Mouse (Mus musculus) CH12.LX (cell line): Measurements from ENCODE around the gene Nfic. TPM values are rescaled to one million over a fixed set of nuclear protein-coding genes. Genes with fewer than 3 reads are reported as not detected.

Experiments used
- DNase-seq: peaks from one replicate; pipeline ENCODE4 v3.0.0-alpha.2; 2013; ENCODE audit errors: extremely low read depth
- H3K27ac ChIP-seq: 2 replicates; pipeline ENCODE4 v1.5.1; 2012; ENCODE audit warnings: low read depth, mild to moderate bottlenecking, control low read depth, moderate library complexity; ENCODE audit not compliant: insufficient read depth
- H3K27me3 ChIP-seq: replicated peaks from 2 replicates; pipeline ENCODE3; 2012; ENCODE audit warnings: inconsistent platforms
- H3K36me3 ChIP-seq, 2 experiments: replicated peaks in 1 of 2; 2 replicates each; pipeline versions ENCODE3 to v1.6.1; 2012; ENCODE audit warnings: inconsistent platforms in 1 of 2, low read length in 1 of 2, mild to moderate bottlenecking in 1 of 2, mixed read lengths in 1 of 2, moderate library complexity in 1 of 2; ENCODE audit not compliant: control insufficient read depth in 1 of 2, insufficient read depth in 1 of 2
- H3K4me1 ChIP-seq, 2 experiments: 2 replicates each; pipeline ENCODE4 v1.6.1; 2012; ENCODE audit warnings: inconsistent platforms in 1 of 2, moderate library complexity in 1 of 2; ENCODE audit not compliant: insufficient read depth in 2 of 2, control insufficient read depth in 1 of 2
- H3K4me2 ChIP-seq: 2 replicates; pipeline ENCODE4 v1.6.1; 2012; ENCODE audit warnings: low read depth, mild to moderate bottlenecking, control low read depth; ENCODE audit not compliant: poor library complexity, insufficient read depth, severe bottlenecking
- H3K4me3 ChIP-seq, 3 experiments: fragments of 150-350 bp in 1 of 3; sonication (generic) in 1 of 3; replicated peaks in 1 of 3; 2 replicates each; pipeline versions ENCODE3 to v1.5.1; 2011 to 2012; ENCODE audit warnings: low read depth in 2 of 3, low read length in 2 of 3, mild to moderate bottlenecking in 2 of 3, moderate library complexity in 2 of 3, control low read depth in 1 of 3, improper control_type of control experiment in 1 of 3, inconsistent platforms in 1 of 3, mixed read lengths in 1 of 3; ENCODE audit not compliant: poor library complexity in 1 of 3
- H3K79me2 ChIP-seq: replicated peaks from 2 replicates; pipeline ENCODE4 v1.6.1; 2012; ENCODE audit warnings: mild to moderate bottlenecking, moderate library complexity; ENCODE audit not compliant: control insufficient read depth, poor library complexity, insufficient read depth, severe bottlenecking; ENCODE audit errors: extremely low read depth
- H3K9ac ChIP-seq: 2 replicates; pipeline ENCODE4 v1.6.1; 2012; ENCODE audit warnings: low read depth, mild to moderate bottlenecking, control low read depth, moderate library complexity; ENCODE audit not compliant: insufficient read depth
- H3K9me3 ChIP-seq: replicated peaks from 2 replicates; pipeline ENCODE3; 2012; ENCODE audit warnings: low read length, inconsistent platforms, mixed read lengths
- BHLHE40 ChIP-seq: IDR thresholded peaks from 2 replicates; pipeline ENCODE4 v1.6.1; 2011; ENCODE audit warnings: mild to moderate bottlenecking, low read depth, low read length, improper control_type of control experiment
- CTCF ChIP-seq, 2 experiments: IDR thresholded peaks in 1 of 2; conservative IDR thresholded peaks in 1 of 2; 2 replicates each; pipeline ENCODE4 v1.5.1; 2011 to 2012; ENCODE audit warnings: low read depth in 2 of 2, low read length in 2 of 2, improper control_type of control experiment in 1 of 2, inconsistent platforms in 1 of 2, mild to moderate bottlenecking in 1 of 2, moderate library complexity in 1 of 2
- E2F4 ChIP-seq: IDR thresholded peaks from 2 replicates; pipeline ENCODE4 v1.6.1; 2011; ENCODE audit warnings: low read depth, low read length, improper control_type of control experiment; ENCODE audit not compliant: insufficient replicate concordance
- HCFC1 ChIP-seq: IDR thresholded peaks from 2 replicates; pipeline ENCODE4 v1.6.1; 2012; ENCODE audit warnings: low read depth, mild to moderate bottlenecking, inconsistent platforms, low read length, improper control_type of control experiment
- JUND ChIP-seq: conservative IDR thresholded peaks from 2 replicates; pipeline ENCODE4 v1.6.1; 2011; ENCODE audit warnings: low read depth, low read length, improper control_type of control experiment
- MAX ChIP-seq: IDR thresholded peaks from 2 replicates; pipeline ENCODE4 v1.6.1; 2011; ENCODE audit warnings: low read length, improper control_type of control experiment
- MEF2A ChIP-seq: IDR thresholded peaks from 2 replicates; pipeline ENCODE4 v1.6.1; 2014; ENCODE audit warnings: low read depth, mild to moderate bottlenecking, inconsistent platforms, low read length, improper control_type of control experiment, borderline replicate concordance
- MXI1 ChIP-seq: IDR thresholded peaks from 2 replicates; pipeline ENCODE4 v1.6.1; 2011; ENCODE audit warnings: mild to moderate bottlenecking, low read depth, low read length, improper control_type of control experiment
- NELFE ChIP-seq: IDR thresholded peaks from 2 replicates; pipeline ENCODE4 v1.6.1; 2011; ENCODE audit warnings: low read depth, low read length, improper control_type of control experiment
- NRF1 ChIP-seq: IDR thresholded peaks from 2 replicates; pipeline ENCODE4 v1.6.1; 2014; ENCODE audit warnings: low read depth, mild to moderate bottlenecking, inconsistent platforms, low read length, improper control_type of control experiment, moderate library complexity
- POLR2A ChIP-seq: IDR thresholded peaks from 2 replicates; pipeline ENCODE4 v1.6.1; 2011; ENCODE audit warnings: low read depth, mild to moderate bottlenecking, improper control_type of control experiment, low read length
- RAD21 ChIP-seq: IDR thresholded peaks from 2 replicates; pipeline ENCODE4 v1.6.1; 2011; ENCODE audit warnings: low read depth, mild to moderate bottlenecking, low read length, improper control_type of control experiment, moderate library complexity
- SMC3 ChIP-seq: IDR thresholded peaks from 2 replicates; pipeline ENCODE4 v1.6.1; 2011; ENCODE audit warnings: low read depth, low read length, improper control_type of control experiment
- TCF12 ChIP-seq: IDR thresholded peaks from 2 replicates; pipeline ENCODE4 v1.6.1; 2014; ENCODE audit warnings: low read depth, mild to moderate bottlenecking, inconsistent platforms, low read length, improper control_type of control experiment
- UBTF ChIP-seq: IDR thresholded peaks from 2 replicates; pipeline ENCODE4 v1.6.1; 2012; ENCODE audit warnings: low read depth, mild to moderate bottlenecking, inconsistent platforms, low read length, improper control_type of control experiment, moderate library complexity
- ZKSCAN1 ChIP-seq: IDR thresholded peaks from 2 replicates; pipeline ENCODE4 v1.6.1; 2012; ENCODE audit warnings: low read depth, inconsistent platforms, low read length, improper control_type of control experiment, borderline replicate concordance
- ZNF384 ChIP-seq: IDR thresholded peaks from 2 replicates; pipeline ENCODE4 v1.6.1; 2012; ENCODE audit warnings: low read depth, low read length, improper control_type of control experiment, inconsistent platforms
- dilution Hi-C: fragments of 300-500 bp; cut with MboI; formaldehyde crosslinking; loops from 2 replicates; pipeline ENCODE4 v1.14.3; 2020; ENCODE audit warnings: low sequenced_read_pairs; ENCODE audit not compliant: extremely low pct_unique_long_range_greater_than_20kb, extremely low pct_ligation_motif_present
- in situ Hi-C: fragments of 300-500 bp; cut with MboI; formaldehyde crosslinking; loops from 3 replicates; pipeline ENCODE4 v1.14.3; 2019; ENCODE audit warnings: low sequenced_read_pairs, low pct_ligation_motif_present, low pct_unique_long_range_greater_than_20kb, mixed read lengths
- polyA plus RNA-seq: library from polyadenylated mRNA; unstranded; fragments of >175 nt; gene quantifications from 2 replicates; pipeline ENCODE4 v1.2.1, GENCODE M21; 2012; ENCODE audit warnings: low read depth; ENCODE audit not compliant: insufficient read length
- total RNA-seq, 2 experiments: library from RNA; depleted of rRNA; stranded (reverse); fragments of 300-350 nt in 1 of 2; fragments of >200 nt in 1 of 2; gene quantifications; 2 replicates each; pipeline ENCODE4 v1.2.3; 2012 to 2014

The Nfic gene
- total and polyA plus RNA-seq, 3 experiments, result 0.07 to 4.7 (median 4.0) TPM

- Histone ChIP-seq H3K79me2 (peaks cover 25% of the 10 kb centered on the region), H3K4me1 (peaks cover 23 to 41% of the 10 kb centered on the region in 2 experiments), H3K4me3 (peak overlapping the region in 2 of 3 experiments; percentile 89 to 96), H3K9me3 (no peaks in the 10 kb centered on the region), H3K27me3 (no peaks in the 10 kb centered on the region), H3K36me3 (peaks cover 39 to 53% of the 10 kb centered on the region in 2 experiments), H3K4me2 (peak overlapping the region; percentile 1; the same call in 1 of the 2 replicates), H3K9ac (no peak overlapping the region), H3K27ac (no peak overlapping the region)
- dilution Hi-C loops (no loop called here), in situ Hi-C loops (loop anchor here (5.0 to 10.0 kb wide), 2 partner anchors 38 to 110 kb away; partner anchors contain the start of genes BC025920 and Tle6)
- no peak for DNase-seq
- TF ChIP-seq RAD21 (no peak), E2F4 (no peak), ZNF384 (no peak), ZKSCAN1 (no peak), JUND (no peak), UBTF (no peak), MEF2A (no peak), HCFC1 (no peak), MAX (no peak)
These were observed 39.0 kb upstream of the Nfic start for GRCm38 (mm10) chr10:81494260-81495041.

GRCm38 (mm10) chr10:81493601-81494220 is 38.3 kb upstream of the Nfic start:
- H3K27ac ChIP-seq, result no peak overlapping the region
- H3K79me2 ChIP-seq, result peaks cover 25% of the 10 kb centered on the region
- H3K27me3 ChIP-seq, result no peaks in the 10 kb centered on the region
- H3K4me1 ChIP-seq, result peaks cover 17 to 35% of the 10 kb centered on the region in 2 experiments
- H3K9me3 ChIP-seq, result no peaks in the 10 kb centered on the region
- H3K36me3 ChIP-seq, result peaks cover 41 to 60% of the 10 kb centered on the region in 2 experiments
- dilution Hi-C loops, result no loop called here
- H3K9ac ChIP-seq, result no peak overlapping the region
- no peak for DNase-seq
- no peak overlapping the region for H3K4me3 ChIP-seq
- in situ Hi-C loops, result loop anchor here (10.0 kb wide), 1 partner anchor 111 kb away; the partner anchor contains the start of genes BC025920 and Tle6
- TF ChIP-seq TCF12 (no peak), CTCF (conservative IDR thresholded peaks at IDR 0.05 in 1 of 2, IDR thresholded peaks at IDR 0.05 in 1 of 2; ENCODE audit: low read depth in 2 of 2, low read length in 2 of 2) (peak in 1 of 2 experiments; percentile 59; a peak in 2 of 4 replicates), POLR2A (no peak), SMC3 (peak; percentile 31; the same call in 1 of the 2 replicates), MAX (no peak), MXI1 (no peak), NELFE (no peak), ZNF384 (no peak), BHLHE40 (no peak), RAD21 (peak; percentile 53), NRF1 (no peak)
- no peak overlapping the region for H3K4me2 ChIP-seq
